Mouse (Mus musculus) small intestine, adult 2 months (tissue): ENCODE data around the gene Prrt1.

Experiments used
- CTCF ChIP-seq: fragments of 200-500 bp; IDR thresholded peaks from 2 replicates; pipeline ENCODE4 v1.5.1; 2012; ENCODE audit warnings: low read depth, mild to moderate bottlenecking, control low read depth, inconsistent platforms, low read length, moderate library complexity, mixed read lengths; ENCODE audit not compliant: insufficient replicate concordance, insufficient read length; ENCODE audit errors: extremely low read depth
- POLR2A ChIP-seq: fragments of 200-500 bp; IDR thresholded peaks from 2 replicates; pipeline ENCODE4 v1.6.1; 2012; ENCODE audit warnings: low read depth, mild to moderate bottlenecking, control low read depth, inconsistent platforms, low read length, moderate library complexity

GRCm38 (mm10) chr17:34657271-34657670 is 27.9 kb downstream of the Prrt1 start:
- TF ChIP-seq CTCF (no peak), POLR2A (no peak)
